Mouse (Mus musculus) neural tube, embryonic 10.5 days (tissue): Measurements from ENCODE around the gene Pde4c.

Source experiments
- DNase-seq: peaks from one replicate; pipeline ENCODE4 v3.0.0-alpha.2; 2017; ENCODE audit warnings: low spot score; ENCODE audit errors: extremely low spot score

Pde4c gene

GRCm38 (mm10) chr8:70750128-70750680 lies 26.7 kb downstream of the Pde4c start:
- no peak for DNase-seq

GRCm38 (mm10) chr8:70752000-70752764 lies 28.7 kb downstream of the Pde4c start:
- DNase-seq, result peak; percentile 75

- DNase-seq, result no peak
Measured at GRCm38 (mm10) chr8:70753151-70753550, 29.6 kb downstream of the Pde4c start.

GRCm38 (mm10) chr8:70754043-70754870 lies 30.7 kb downstream of the Pde4c start, which contains the start of gene Rab3a:
Rab3a (plus strand) TSS chr8:70754679.
- DNase-seq, result peak; percentile 92

- no peak for DNase-seq
Measured at GRCm38 (mm10) chr8:70754871-70755660, 31.5 kb downstream of the Pde4c start.

GRCm38 (mm10) chr8:70755661-70756475 lies 32.3 kb downstream of the Pde4c start:
- no peak for DNase-seq

- no peak for DNase-seq
Measured at GRCm38 (mm10) chr8:70756476-70757040, 33.0 kb downstream of the Pde4c start.

GRCm38 (mm10) chr8:70757523-70758307 lies 34.2 kb downstream of the Pde4c start:
- DNase-seq, result no peak

- no peak for DNase-seq
Measured at GRCm38 (mm10) chr8:70758308-70758615, 34.7 kb downstream of the Pde4c start.

- no peak for DNase-seq
Measured at GRCm38 (mm10) chr8:70758616-70759561, 35.4 kb downstream of the Pde4c start.

GRCm38 (mm10) chr8:70760350-70760749 lies 36.8 kb downstream of the Pde4c start:
- peak; percentile 48 for DNase-seq

- peak; percentile 91 for DNase-seq
Measured at GRCm38 (mm10) chr8:70760775-70761406, 37.4 kb downstream of the Pde4c start, which contains the start of gene Mpv17l2. Mpv17l2 (minus strand) TSS chr8:70760946.

- no peak for DNase-seq
Measured at GRCm38 (mm10) chr8:70762118-70762517, 38.6 kb downstream of the Pde4c start.

GRCm38 (mm10) chr8:70763354-70763753 lies 39.8 kb downstream of the Pde4c start:
- peak; percentile 64 for DNase-seq

GRCm38 (mm10) chr8:70764026-70764425 lies 40.5 kb downstream of the Pde4c start:
- no peak for DNase-seq

- no peak for DNase-seq
Measured at GRCm38 (mm10) chr8:70764676-70765075, 41.2 kb downstream of the Pde4c start.

GRCm38 (mm10) chr8:70765329-70765728 lies 41.8 kb downstream of the Pde4c start:
- no peak for DNase-seq
